Mouse (Mus musculus) ES-Bruce4 (cell line): Measurements from ENCODE around the gene Dnajc8.
A peak's percentile ranks its signal among the peaks of the same experiment; 100 is the strongest.

Source experiments
- CTCF ChIP-seq: IDR thresholded peaks from one replicate; pipeline ENCODE4 v1.8.1; 2011; ENCODE audit warnings: low read depth, low read length
- POLR2A ChIP-seq: IDR thresholded peaks from one replicate; pipeline ENCODE4 v1.8.1; 2011; ENCODE audit warnings: low read length; ENCODE audit not compliant: insufficient read depth

DNA sequence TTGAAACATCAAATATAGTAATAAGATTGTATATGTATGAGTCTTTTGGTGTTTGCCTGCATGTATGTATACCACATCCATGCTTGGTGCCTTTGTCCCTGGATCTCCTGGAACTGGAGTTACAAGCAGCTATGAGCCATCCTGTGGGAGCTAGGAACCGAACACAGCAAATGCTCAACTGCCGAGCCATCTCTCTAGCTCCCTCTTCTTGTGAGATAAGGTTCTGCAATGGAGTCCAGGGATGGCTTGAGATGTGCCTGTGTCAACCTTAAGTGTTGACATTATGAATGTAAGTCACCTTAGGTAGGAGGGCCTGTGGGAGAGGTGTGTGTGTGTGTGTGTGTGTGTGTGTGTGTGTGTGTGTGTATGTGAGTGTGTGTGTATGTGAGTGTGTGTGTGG lies 8.7 kb upstream of the Dnajc8 start:
- peak; percentile 49 for TF ChIP-seq CTCF
- no peak for TF ChIP-seq POLR2A
